Mouse (Mus musculus) testis, adult 2 months (tissue): ENCODE measurements around the gene Plin4.

Source experiments
- CTCF ChIP-seq: fragments of 200-500 bp; IDR thresholded peaks from 2 replicates; pipeline ENCODE4 v1.5.1; 2012; ENCODE audit warnings: low read depth, mild to moderate bottlenecking, inconsistent platforms, low read length, moderate library complexity; ENCODE audit not compliant: control insufficient read depth, insufficient read depth, insufficient replicate concordance
- POLR2A ChIP-seq: fragments of 200-500 bp; IDR thresholded peaks from 2 replicates; pipeline ENCODE4 v1.6.1; 2012; ENCODE audit warnings: low read depth, mild to moderate bottlenecking, inconsistent platforms, low read length, moderate library complexity; ENCODE audit not compliant: control insufficient read depth

DNA sequence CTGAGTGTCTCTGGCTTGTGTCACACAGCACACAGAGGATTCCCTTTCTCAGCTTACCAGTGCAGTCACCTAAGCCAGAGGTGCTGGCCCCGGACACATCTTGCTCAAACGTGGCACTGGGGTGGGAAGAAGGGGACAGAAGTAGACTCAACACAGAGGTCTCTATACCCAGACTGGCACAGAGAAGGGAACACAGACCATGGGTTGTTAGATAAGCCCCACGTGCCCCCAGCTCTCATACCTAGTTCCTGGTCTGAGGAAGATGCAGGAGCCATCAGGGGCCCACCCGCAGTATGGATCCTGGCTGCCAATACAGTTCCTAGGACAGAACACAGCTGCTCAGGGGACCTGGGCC is 15.7 kb upstream of the Plin4 start:
- no peak for TF ChIP-seq POLR2A
- no peak for TF ChIP-seq CTCF
